Mouse (Mus musculus) myocyte (in vitro differentiated cells): Measurements from ENCODE around the gene Trp53rka. TPM values are rescaled to one million over a fixed set of nuclear protein-coding genes. Genes with fewer than 3 reads are reported as not detected.
"Not testable (repeated sequence)": the region's sequence is repeated elsewhere in the genome, so short reads cannot be mapped to it uniquely, and the experiment has no call there.

Experiments used
- H3K27me3 ChIP-seq: one replicate; pipeline ENCODE4 v1.6.1; 2011; ENCODE audit not compliant: control insufficient read depth, insufficient read depth, insufficient read length
- H3K36me3 ChIP-seq: one replicate; pipeline ENCODE4 v1.6.1; 2011; ENCODE audit not compliant: control insufficient read depth, insufficient read depth
- H3K4me2 ChIP-seq: one replicate; pipeline ENCODE4 v1.6.1; 2011; ENCODE audit warnings: low read depth, control low read depth
- H3K4me3 ChIP-seq: one replicate; pipeline ENCODE4 v1.5.1; 2011; ENCODE audit warnings: mild to moderate bottlenecking, control low read depth, moderate library complexity
- H3K79me2 ChIP-seq: one replicate; pipeline ENCODE4 v1.6.1; 2011; ENCODE audit not compliant: control insufficient read depth, insufficient read depth
- H3ac ChIP-seq: one replicate; pipeline ENCODE4 v1.6.1; 2011; ENCODE audit not compliant: control insufficient read depth, insufficient read length
- CEBPB ChIP-seq: IDR thresholded peaks from 2 replicates; pipeline ENCODE4 v1.6.1; 2011; ENCODE audit warnings: mild to moderate bottlenecking, moderate library complexity; ENCODE audit not compliant: poor library complexity, insufficient read depth, severe bottlenecking
- E2F4 ChIP-seq: IDR thresholded peaks from one replicate; pipeline ENCODE4 v1.6.1; 2011; ENCODE audit warnings: mild to moderate bottlenecking, control low read depth, moderate library complexity; ENCODE audit not compliant: insufficient read depth
- MAX ChIP-seq: IDR thresholded peaks from one replicate; pipeline ENCODE4 v1.6.1; 2011; ENCODE audit warnings: low read depth, mild to moderate bottlenecking, control low read depth
- MYOD1 ChIP-seq, 3 experiments: IDR thresholded peaks; one replicate each; pipeline ENCODE4 v1.6.1; 2011; ENCODE audit warnings: control low read depth in 2 of 3, low read depth in 2 of 3, mild to moderate bottlenecking in 2 of 3, moderate library complexity in 1 of 3; ENCODE audit not compliant: insufficient read length in 2 of 3, control insufficient read depth in 1 of 3
- MYOG ChIP-seq, 3 experiments: IDR thresholded peaks; one replicate each; pipeline ENCODE4 v1.6.1; 2011; ENCODE audit warnings: control low read depth in 2 of 3, low read depth in 2 of 3, mild to moderate bottlenecking in 2 of 3; ENCODE audit not compliant: insufficient read length in 2 of 3, control insufficient read depth in 1 of 3, insufficient read depth in 1 of 3
- POLR2A ChIP-seq: IDR thresholded peaks from one replicate; pipeline ENCODE4 v1.6.1; 2011; ENCODE audit warnings: low read depth, mild to moderate bottlenecking, control low read depth, moderate library complexity; ENCODE audit not compliant: insufficient read length
- POLR2AphosphoS2 ChIP-seq: IDR thresholded peaks from one replicate; pipeline ENCODE4 v1.6.1; 2011; ENCODE audit warnings: low read depth, control low read depth; ENCODE audit not compliant: insufficient read length
- REST ChIP-seq: IDR thresholded peaks from one replicate; pipeline ENCODE4 v1.6.1; 2011; ENCODE audit warnings: mild to moderate bottlenecking, control low read depth, moderate library complexity; ENCODE audit not compliant: insufficient read depth, insufficient read length
- SRF ChIP-seq: IDR thresholded peaks from one replicate; pipeline ENCODE4 v1.6.1; 2011; ENCODE audit warnings: low read depth; ENCODE audit not compliant: control insufficient read depth, insufficient read length
- TCF12 ChIP-seq: IDR thresholded peaks from one replicate; pipeline ENCODE4 v1.6.1; 2011; ENCODE audit warnings: mild to moderate bottlenecking, control low read depth; ENCODE audit not compliant: poor library complexity, insufficient read depth, severe bottlenecking
- TCF3 ChIP-seq: IDR thresholded peaks from one replicate; pipeline ENCODE4 v1.6.1; 2011; ENCODE audit warnings: low read depth, control low read depth; ENCODE audit not compliant: insufficient read length
- USF1 ChIP-seq: IDR thresholded peaks from one replicate; pipeline ENCODE4 v1.6.1; 2011; ENCODE audit warnings: low read depth, mild to moderate bottlenecking, control low read depth, moderate library complexity
- polyA plus RNA-seq: library from polyadenylated mRNA; unstranded; fragments of >200 nt; fragmentation: generic; extraction: Trizol; gene quantifications from one replicate; pipeline ENCODE4 v1.2.1, GENCODE M21; 2012; ENCODE audit warnings: missing spikeins

The Trp53rka gene
- polyA plus RNA-seq, 1 experiment, result 19.7 TPM

GRCm38 (mm10) chr2:165515178-165515728, 22.1 kb upstream of the Trp53rka start:
- TF ChIP-seq MYOG (IDR thresholded peaks at IDR 0.05; ENCODE audit: control insufficient read depth in 1 of 3, insufficient read depth in 1 of 3, insufficient read length in 2 of 3, low read depth in 2 of 3) (peak in 1 of 3 experiments; percentile 1), TCF3 (peak; percentile 8), POLR2AphosphoS2 (no peak), MYOD1 (IDR thresholded peaks at IDR 0.05; ENCODE audit: control insufficient read depth in 1 of 3, insufficient read length in 2 of 3, low read depth in 2 of 3) (peak in 2 of 3 experiments; percentile 79 to 82)
- Histone ChIP-seq H3ac (no peak overlapping the region), H3K4me3 (no peak overlapping the region), H3K27me3 (peaks cover 50% of the 10 kb centered on the region), H3K4me2 (no peak overlapping the region), H3K79me2 (no peaks in the 10 kb centered on the region), H3K36me3 (no peaks in the 10 kb centered on the region)

GRCm38 (mm10) chr2:165512870-165513600, 19.9 kb upstream of the Trp53rka start:
- Histone ChIP-seq H3K36me3 (no peaks in the 10 kb centered on the region), H3K4me2 (no peak overlapping the region), H3K27me3 (peaks cover 48% of the 10 kb centered on the region), H3ac (no peak overlapping the region), H3K4me3 (no peak overlapping the region), H3K79me2 (no peaks in the 10 kb centered on the region)
- TF ChIP-seq REST (no peak), E2F4 (no peak), POLR2A (no peak), MYOD1 (IDR thresholded peaks at IDR 0.05; ENCODE audit: control insufficient read depth in 1 of 3, insufficient read length in 2 of 3, low read depth in 2 of 3) (no peak), MYOG (IDR thresholded peaks at IDR 0.05; ENCODE audit: control insufficient read depth in 1 of 3, insufficient read depth in 1 of 3, insufficient read length in 2 of 3, low read depth in 2 of 3) (no peak), TCF12 (no peak), CEBPB (no peak)

- no peak overlapping the region for H3ac ChIP-seq
- H3K4me2 ChIP-seq, result no peak overlapping the region
- H3K4me3 ChIP-seq, result no peak overlapping the region
- peaks cover 43% of the 10 kb centered on the region for H3K27me3 ChIP-seq
- no peak for TF ChIP-seq SRF
- TF ChIP-seq E2F4, result no peak
- peak in 1 of 3 experiments; percentile 36 for TF ChIP-seq MYOD1 (IDR thresholded peaks at IDR 0.05; ENCODE audit: control insufficient read depth in 1 of 3, insufficient read length in 2 of 3, low read depth in 2 of 3)
- peak in 1 of 3 experiments; percentile 24 for TF ChIP-seq MYOG (IDR thresholded peaks at IDR 0.05; ENCODE audit: control insufficient read depth in 1 of 3, insufficient read depth in 1 of 3, insufficient read length in 2 of 3, low read depth in 2 of 3)
- TF ChIP-seq TCF12, result no peak
- no peak for TF ChIP-seq POLR2AphosphoS2
- H3K36me3 ChIP-seq, result no peaks in the 10 kb centered on the region
- no peaks in the 10 kb centered on the region for H3K79me2 ChIP-seq
Measured at GRCm38 (mm10) chr2:165512426-165512825, 19.3 kb upstream of the Trp53rka start.

- not testable (repeated sequence) for H3ac ChIP-seq, H3K36me3 ChIP-seq, H3K79me2 ChIP-seq, H3K4me2 ChIP-seq, H3K4me3 ChIP-seq
- H3K27me3 ChIP-seq, result peaks cover 34% of the 10 kb centered on the region
Measured at GRCm38 (mm10) chr2:165511530-165511929, 18.4 kb upstream of the Trp53rka start.

- H3ac ChIP-seq, H3K4me3 ChIP-seq, H3K79me2 ChIP-seq, H3K4me2 ChIP-seq, H3K36me3 ChIP-seq: not testable (repeated sequence)
- peaks cover 34% of the 10 kb centered on the region for H3K27me3 ChIP-seq
Measured at GRCm38 (mm10) chr2:165510914-165511458, 17.9 kb upstream of the Trp53rka start.

- Histone ChIP-seq H3K27me3 (peaks cover 34% of the 10 kb centered on the region), H3K4me2 (no peak overlapping the region), H3K4me3 (no peak overlapping the region), H3ac (no peak overlapping the region), H3K36me3 (no peaks in the 10 kb centered on the region), H3K79me2 (no peaks in the 10 kb centered on the region)
- TF ChIP-seq MYOG (IDR thresholded peaks at IDR 0.05; ENCODE audit: control insufficient read depth in 1 of 3, insufficient read depth in 1 of 3, insufficient read length in 2 of 3, low read depth in 2 of 3) (no peak), POLR2A (no peak), MAX (no peak), POLR2AphosphoS2 (no peak), USF1 (no peak), TCF12 (no peak), MYOD1 (IDR thresholded peaks at IDR 0.05; ENCODE audit: control insufficient read depth in 1 of 3, insufficient read length in 2 of 3, low read depth in 2 of 3) (no peak), SRF (no peak), TCF3 (no peak), CEBPB (no peak), REST (no peak), E2F4 (no peak)
Measured at GRCm38 (mm10) chr2:165510466-165510865, 17.3 kb upstream of the Trp53rka start.
